Mouse (Mus musculus) kidney, adult 11 months (tissue): Measurements from ENCODE around the gene Fat3.

ENCODE experiments used
- DNase-seq: peaks from one replicate; pipeline ENCODE4 v3.0.0; 2022

Gene Fat3

DNA sequence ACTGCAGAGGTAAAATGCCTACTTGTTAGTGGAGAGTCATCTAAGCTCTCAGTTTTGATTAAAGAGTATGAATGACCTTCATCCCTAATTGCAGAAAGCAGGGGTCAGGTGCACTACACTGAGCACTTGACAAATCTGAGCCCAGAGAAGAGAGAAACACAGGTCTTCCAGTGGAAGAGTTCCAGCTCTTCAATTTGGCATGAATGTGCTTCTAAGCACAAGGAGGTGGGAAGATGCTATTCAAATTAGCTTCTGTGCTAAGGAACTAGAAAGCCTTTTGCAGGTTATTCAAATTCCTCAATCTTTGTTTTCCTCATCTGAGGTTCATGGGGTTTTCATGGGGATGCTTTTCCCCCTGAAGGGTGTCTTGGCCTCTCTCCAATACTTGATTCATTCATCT, 194.9 kb downstream of the Fat3 start:
- DNase-seq: no peak

DNA sequence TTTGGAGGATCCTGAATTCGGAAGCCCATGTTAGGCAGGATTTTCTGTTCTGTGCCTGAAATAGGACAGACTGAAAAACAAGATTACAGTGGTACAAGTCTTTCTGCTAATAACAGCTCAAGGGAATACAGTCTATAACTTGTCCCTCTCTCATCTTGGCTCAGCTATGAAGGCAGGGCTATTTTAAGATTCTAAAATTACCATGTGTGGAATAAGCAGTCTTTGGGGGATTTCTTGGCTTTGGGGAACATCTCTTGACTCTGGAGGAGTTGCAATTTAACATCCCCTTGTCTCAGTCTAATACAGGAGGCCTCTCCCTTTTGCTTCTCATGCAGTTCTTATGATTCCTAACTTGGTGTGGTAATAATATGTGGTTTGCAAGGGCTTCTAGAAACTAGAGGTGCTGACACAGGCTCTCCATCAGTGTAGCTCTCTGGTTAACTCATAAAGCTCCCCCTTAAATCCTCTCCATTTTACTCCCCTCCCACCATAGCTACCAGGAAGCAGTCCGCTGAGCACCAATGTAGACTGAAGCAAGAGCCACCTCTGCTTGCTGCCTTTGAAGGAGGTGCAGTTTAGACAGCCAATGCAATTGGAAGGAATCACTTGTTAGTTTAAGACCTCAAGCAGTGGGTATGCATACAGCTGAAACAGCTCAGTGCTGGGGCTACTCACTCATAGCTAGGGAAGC, 195.5 kb downstream of the Fat3 start:
- DNase-seq: no peak

DNA sequence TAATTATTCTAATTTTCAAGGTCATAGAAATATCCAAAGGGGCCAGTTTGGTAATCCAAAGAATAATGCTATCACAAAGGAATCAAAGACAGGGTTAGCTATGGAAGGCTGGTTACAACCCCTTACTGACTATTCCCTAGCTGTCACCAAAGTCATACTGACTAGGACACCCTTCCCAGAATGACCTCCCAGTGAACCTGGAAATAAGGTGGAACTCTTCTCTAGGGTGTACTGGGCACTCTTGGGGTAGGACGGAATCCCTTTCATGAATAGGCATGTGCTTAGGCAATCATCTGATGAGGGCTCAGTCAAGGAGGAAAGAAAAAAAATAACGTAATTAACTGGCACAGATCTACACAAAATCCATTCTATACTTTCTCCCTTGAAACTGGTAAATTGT, 196.1 kb downstream of the Fat3 start:
- no peak for DNase-seq

DNA sequence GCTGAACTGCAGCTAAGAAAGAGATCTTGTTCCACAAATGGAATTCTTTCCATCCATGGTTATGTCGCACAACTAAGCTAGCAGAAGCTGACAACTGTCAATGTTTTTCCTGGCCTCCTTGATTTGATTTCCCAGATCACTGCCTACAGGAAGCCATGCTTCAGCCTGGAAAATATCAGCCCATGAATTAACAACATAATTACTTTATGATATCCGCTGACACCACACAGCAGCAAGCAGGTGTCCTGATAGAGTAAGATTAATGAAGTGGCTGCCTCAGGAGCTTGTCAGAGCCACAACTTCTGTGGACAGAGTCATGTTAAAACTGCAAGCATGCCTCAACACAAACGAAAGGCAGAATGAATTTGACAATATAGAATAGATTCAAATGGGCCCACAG, 198.6 kb downstream of the Fat3 start:
- no peak for DNase-seq

DNA sequence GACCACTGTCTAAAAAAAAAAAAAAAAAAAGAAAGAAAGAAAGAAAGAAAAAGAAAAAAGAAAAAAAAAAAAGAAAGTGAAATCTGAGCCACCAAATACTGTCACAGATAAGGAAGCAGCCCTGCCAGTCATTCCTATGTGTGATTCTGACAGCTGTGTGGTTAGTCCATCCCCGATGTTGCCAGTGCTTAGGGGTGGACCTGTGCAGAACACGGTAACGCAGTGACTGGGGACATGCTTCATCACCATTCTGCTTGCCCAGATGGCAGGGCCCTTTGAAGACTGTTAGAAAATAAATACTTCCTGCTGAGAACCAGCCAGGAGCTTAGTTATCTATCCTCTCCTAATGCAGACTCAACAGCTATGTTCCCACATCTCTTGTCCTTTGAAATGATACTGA, 203.2 kb downstream of the Fat3 start:
- no peak for DNase-seq

DNA sequence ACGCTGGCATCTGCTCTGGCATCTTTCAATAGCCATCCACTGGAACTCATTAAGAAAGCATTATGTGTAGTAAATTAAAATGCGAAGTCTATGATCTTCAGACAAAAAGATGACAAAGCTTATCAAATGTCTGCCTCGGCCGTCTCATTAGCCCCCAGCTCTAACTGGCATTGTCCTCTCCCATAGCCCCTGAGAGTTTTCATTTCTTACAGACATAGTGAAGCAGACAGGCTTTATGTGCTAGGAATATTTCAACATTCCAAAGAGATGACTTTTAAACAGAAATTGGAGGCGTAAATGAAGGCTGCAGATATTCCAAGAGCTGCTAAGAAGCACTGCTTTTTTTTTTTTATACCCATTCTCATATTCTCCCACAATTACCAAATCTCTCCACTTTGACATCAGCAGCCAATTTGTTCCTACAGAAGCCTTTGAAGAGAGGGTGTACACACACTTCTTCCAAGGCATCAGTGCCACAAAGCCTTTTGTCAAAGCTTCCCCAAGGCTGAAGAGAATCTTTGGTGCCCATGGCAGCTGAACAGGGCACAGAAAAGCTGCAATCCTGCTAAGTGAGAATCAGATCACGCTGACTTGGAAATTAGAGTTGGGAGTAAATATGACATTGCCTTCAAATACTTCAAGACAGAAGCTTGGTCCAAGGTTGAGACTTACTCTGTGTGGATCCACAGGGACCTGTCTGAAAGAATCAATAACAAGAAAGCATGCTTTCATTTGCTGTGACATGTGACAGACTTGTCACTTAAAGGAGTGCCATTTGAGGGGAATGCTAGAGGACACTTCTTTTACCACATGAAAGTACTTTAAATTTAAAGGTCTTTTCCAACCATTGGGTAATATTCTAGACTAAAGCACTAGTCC, 206.9 kb downstream of the Fat3 start:
- DNase-seq: no peak

DNA sequence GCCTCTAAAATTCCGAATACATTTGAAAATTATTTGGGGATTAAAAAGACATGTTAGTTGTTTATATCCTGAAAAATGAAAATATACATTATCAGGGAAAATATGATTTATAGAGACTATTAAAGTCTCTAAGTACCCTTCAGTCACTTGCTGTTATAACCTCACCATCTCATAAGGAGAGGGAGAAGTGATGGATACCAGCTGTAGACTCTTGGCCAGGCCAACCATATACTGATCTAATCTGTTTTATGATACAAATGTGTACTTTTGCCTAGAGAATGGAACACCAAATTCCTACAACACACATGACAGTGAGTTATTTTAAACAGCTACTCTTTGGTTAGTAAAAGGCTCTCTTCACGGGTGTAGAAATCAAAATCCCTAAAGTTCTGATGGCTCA, 208.6 kb downstream of the Fat3 start:
- DNase-seq: no peak

DNA sequence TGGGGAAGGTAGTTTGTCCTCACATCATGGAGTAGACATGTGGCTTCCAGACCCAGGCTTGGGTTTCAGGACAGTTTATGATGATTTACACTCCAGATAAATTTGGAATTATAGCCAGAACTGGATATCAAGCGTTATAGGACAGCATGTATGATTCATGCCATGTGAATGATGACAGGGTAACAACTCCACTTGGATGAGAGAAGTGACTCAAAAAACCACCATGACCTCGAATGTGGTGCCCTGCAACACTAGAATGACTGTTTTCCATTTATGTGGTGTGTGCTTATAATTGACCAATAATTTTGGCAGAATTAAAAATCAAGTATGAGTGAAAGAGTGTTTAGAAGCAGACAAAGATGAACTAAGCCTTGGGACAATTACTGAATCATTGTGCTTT, 210.2 kb downstream of the Fat3 start:
- DNase-seq: no peak

DNA sequence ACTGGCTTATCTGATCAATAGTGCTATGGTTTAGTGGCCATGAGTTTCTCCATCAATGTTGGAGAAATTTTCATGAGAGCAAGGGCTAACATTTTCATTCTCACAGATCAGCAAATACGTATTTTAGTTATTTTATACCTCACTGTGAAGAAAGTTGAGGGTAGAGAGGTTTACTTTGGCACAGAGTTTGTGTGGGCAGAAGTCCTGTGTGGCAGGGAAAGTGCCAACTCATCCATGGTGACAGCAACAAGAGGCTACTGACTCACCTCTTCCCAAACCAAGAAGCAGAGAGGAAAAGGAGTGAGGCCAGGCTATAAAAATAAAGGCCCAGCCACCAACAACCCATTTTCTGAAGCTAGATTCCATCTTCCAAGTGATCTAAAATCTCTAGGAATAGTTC, 218.1 kb downstream of the Fat3 start:
- no peak for DNase-seq

DNA sequence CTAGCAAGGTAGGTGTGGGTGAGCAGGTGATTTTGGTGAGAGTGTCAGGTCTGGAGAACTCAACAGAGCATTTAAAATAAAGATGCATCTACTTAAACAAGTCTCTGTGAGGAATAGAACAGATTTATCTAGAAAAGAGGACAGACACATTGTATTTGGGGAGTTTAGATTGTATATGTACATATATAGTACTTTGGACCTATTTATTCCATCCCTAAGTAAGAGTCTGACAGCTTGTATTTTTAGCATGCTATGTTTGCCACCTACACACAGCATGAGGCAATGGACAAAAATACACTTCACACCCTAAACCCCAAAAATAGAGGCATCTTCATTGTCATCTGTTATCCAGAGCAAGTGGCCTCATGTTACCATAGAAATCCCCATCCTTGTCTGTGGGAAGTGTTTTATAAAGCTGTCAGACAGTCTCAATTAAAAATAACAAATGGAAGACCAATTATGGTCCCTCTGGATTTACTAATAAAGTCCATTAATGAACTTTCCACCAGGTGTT, 218.7 kb downstream of the Fat3 start:
- DNase-seq: no peak

DNA sequence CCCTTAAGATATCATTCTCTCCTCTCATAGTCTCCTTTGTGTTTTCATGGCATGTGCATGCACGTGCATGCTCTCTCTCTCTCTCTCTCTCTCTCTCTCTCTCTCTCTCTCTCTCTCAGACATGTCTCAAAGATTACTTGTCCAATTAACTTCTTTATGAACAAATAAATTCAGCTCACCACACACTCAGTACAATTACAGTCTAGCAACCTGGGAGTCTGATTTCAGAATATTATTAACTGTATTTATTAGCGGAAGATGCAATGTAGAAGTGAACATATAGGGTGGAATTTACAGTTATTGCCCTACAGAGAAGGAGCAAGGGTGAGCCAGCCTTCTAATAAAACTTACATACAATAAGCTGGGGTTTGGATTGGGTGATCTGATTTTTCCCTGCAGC, 225.5 kb downstream of the Fat3 start:
- DNase-seq: no peak

DNA sequence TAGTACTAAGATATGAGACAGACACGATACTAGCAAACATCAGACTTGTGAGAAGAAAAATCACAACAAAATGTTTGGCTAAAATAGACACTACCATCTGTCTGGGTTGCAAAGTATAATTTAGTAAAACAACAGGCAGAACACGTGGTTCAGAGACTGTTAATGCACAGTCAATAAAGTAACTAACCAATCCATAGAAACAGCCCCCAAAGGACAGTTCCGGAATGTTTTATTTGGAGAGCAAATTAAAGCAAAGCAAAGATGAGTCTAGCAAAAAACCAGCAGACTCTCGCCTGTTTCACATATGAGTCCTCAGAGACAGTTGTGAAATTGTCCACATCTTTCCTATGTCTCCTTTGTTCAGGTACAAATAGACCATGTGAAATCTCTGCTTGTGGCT, 227.0 kb downstream of the Fat3 start:
- no peak for DNase-seq

DNA sequence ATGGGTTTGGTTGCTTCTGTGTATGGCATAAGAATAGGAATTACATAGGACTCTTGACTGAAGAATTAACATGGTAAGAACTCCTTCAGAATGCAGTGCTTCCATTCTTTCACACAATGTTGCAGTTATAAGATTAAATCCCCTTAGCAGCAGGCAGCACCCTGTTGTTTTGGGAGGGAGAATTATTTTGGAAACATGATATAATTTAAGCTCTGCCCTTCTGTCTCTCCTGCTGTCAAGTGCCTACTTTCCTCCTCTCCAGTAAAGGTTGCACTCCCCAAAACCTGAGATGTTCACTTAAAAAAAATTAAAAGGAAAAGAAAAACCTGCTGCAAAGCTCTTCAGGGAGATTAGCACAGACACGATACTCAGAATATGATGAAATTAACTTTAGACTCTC, 228.3 kb downstream of the Fat3 start:
- DNase-seq: no peak

DNA sequence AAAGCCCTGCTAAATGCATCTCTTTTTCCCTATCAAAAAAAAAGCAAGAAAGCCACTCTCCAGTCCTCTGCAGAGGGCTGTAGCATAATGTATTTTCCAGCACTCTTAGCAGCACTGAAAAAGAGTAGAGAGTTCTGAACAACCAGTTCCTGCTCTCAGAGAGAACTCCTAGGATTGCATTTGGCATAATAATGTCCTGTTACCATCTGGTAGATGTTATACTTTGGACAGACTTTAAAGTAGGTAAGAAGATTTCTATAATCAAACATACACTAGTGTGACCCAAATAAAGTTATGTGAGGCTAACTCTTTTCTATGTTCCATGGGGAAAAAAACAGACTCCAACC, 230.3 kb downstream of the Fat3 start:
- DNase-seq: no peak

DNA sequence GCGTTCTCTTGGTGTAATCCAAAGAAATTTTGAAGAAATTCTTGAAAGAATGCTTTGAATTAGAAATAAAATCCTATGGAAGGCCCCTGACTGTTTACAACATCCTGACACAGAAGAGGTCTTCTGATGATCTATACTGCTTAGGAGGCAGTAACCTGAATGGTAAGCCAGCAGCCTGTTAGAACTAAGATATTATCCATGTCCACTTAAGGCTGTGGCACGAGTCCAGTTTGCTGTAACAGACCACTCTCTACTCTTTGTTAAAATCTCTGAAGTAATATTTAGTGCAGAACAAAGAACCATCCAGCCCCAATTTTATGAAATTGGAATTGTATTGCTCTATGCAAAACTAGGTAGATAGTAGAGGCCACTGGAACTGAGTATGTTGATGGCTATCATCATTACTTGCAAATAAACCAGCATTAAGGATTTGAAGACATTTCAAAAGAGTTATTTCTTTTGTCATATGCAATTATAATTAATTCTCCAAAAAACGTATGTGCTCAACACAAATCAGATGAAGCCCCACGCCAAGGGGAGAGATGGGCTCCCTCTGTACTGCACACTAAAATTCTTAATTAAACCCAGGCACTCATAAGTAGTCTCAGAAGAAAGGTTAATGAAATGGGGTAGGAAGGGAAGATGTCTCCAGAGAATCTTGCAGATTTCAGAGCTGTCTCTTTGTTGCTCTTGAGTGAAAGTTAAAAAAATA, 230.9 kb downstream of the Fat3 start:
- no peak for DNase-seq

DNA sequence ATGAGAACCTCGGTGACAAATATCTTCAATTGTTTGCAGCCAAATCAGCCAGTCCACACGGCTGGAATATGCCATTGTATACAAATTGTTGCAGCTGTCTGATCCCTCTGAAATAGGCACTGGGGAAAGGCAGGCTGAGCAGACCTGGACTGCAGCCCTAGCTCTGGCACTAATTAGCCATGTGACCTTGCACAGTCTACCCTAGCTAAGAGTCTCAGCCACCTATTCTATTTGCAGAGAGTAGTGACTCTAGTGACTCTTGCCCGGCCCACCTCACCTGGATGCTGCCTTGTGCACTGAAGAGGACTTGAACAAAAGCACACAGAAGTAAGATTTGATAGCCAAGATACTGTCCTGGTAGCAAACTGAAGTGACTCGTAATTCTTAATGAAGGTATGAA, 235.6 kb downstream of the Fat3 start:
- no peak for DNase-seq

DNA sequence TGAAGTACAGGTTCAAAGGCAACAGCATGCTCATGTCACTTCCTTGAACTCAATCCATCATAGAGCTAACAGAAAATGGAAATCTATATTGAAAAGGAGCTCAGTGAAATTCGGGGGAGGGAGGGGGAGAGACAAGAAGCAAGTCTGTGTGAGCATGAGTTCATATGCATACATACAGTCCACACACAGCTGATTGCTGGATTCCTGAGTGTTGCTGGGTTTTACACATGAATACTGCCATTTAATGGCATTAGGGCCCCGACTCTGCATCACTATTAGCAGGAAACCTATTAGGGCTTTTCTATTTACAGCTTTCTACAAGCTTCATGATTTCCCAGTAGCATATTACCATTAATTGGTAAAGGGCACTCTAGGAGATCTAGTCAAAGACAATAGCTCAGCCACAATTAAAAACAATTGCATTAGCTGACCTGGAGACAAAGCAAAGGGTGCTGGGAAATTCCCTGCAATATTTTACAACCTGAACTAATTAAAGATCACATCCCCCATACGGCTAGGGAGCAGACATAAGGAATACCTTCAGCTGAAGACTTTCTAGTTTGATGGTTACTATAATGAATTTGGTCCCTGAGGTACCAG, 243.7 kb downstream of the Fat3 start:
- DNase-seq: no peak

DNA sequence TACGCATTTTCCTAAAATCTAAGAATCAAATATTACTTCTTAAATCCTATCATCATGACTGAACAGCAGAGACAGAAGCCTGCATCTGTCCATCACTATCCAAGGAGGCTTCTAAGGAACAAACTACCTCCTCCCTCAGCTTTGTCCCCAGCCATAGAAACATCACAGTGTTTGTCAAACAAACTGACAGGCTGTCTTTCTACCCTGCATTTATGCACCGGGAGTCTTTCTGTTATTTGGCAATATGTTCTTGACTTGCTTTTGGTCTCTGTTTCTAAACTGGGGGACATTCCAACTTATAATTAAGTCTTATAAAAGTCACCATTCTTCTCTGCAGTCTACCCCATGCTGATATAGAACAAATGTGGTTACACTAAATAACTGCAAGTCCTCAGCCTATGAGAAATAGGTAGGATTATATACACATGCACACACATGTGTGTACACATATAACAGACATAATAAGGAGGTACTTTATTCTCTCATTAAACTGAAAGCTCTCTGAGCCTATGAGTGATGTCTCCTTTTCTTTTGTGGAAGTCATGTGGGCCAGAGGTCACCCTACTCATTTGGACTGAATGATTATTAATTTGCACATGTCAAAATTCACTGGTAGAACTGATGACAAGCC, 244.4 kb downstream of the Fat3 start:
- DNase-seq: no peak

DNA sequence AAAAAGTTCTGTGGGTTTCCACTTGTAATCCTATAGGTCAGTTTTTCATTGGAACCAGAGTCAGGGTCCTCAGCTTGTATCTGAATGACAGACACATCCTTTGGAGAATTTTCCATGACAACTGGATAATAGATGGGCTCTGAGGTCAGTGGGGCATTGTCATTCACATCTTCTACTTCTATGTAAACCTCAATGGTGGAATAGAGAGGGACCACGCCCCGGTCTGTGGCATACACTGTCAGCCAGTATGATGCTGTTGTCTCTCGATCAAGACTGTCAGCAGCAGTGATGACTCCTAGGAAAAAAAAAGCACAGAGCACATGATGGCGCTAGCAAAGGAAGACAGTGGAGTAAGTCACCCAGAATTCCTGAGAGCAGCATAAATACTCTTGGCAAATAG, 254.3 kb downstream of the Fat3 start:
- DNase-seq: no peak

DNA sequence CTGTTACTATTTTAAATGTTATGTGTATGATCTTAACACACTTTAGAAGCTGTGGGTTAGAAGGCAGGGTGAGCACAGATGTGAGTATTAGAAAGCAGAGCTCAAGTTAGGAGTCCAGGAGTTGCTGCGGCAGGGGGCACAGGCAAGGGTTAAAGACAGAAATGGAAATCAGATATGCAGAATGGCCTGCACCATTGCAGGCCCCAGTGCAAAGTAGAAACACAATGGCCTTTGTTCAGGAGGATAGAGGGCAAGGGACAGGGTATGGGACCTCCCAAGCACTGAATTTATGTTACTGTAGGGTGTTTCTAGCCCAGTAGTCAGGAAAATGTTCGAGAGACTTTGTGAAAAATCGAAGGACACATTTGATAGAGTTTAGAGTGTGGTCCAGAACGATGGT, 269.5 kb downstream of the Fat3 start:
- DNase-seq: no peak

DNA sequence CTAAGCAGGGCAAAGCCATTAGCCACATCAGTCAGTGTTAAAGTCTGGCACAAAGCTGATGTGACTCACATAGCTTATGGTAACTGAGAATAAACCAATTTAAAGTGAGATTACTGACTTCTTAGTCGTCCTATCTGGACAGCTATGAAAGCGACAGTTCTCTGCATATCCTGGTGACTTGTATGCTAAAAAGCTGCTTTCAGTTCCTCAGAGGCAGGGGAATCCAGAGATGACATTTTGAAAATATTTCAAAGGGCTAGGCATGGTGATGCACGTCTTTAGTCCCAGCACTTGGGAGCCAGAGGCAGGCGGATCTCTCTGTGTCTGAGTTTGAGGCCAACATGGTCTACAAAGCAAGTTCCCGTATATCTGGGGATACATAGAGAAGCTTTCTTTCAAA, 272.2 kb downstream of the Fat3 start:
- no peak for DNase-seq

DNA sequence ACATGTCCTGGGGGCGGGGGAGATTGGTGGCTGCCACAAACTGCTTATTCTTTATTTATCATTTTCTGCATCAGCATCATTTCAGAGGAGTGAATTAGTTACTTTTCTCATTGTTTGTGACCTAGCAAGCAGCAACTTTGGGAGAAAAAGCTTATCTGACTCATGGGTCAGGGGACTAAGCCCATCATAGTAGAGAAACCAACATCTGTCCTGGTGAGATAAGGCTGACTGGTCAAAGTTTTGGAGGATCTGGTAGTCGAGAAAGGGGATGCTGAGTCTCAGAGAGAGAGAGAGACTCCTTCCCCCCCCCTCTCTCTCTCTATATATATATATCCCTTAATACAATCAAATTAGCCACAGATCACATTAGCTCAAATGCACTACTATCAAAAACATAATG, 273.7 kb downstream of the Fat3 start:
- DNase-seq: no peak

DNA sequence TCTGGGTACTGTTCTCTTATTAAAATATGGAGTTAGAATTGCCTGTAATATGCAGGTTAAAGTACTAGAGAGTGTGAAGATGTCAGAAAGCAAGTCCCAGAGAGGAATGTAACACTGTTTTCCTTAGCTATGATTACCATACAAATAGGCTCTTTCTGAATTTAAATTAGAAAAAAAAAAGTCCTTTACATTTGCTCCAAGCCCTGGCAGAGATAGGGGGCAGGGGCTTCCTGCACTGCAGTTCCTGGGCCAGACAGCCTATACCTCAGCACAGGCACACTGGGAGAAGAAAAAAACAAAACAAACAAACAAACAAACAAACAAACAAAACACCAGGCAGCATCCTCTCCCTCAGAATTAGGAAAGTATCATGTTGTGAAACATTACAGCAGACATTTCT, 274.5 kb downstream of the Fat3 start:
- DNase-seq: no peak
